Mouse (Mus musculus): Measurements from ENCODE around the gene Grin2b.

The Grin2b gene

DNA sequence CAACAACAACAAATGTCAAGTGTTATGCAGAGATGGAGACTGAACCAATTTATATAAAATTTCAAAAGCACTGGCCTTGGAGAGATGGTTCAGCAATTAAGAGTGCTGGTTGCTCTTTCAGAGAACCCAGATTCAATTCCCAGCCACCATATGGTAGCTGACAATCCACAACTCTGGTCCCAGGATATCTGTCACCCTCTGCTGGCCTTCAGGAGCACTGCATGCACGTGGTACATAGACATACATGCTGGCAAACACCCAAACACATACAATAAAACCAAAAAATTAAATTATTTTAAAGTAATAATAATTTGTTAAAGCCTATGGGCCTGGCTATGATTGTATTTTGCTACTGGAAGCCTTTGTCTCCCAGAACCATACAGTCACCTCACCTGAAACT is 77.0 kb downstream of the Grin2b start:
- no peak for DNase-seq

DNA sequence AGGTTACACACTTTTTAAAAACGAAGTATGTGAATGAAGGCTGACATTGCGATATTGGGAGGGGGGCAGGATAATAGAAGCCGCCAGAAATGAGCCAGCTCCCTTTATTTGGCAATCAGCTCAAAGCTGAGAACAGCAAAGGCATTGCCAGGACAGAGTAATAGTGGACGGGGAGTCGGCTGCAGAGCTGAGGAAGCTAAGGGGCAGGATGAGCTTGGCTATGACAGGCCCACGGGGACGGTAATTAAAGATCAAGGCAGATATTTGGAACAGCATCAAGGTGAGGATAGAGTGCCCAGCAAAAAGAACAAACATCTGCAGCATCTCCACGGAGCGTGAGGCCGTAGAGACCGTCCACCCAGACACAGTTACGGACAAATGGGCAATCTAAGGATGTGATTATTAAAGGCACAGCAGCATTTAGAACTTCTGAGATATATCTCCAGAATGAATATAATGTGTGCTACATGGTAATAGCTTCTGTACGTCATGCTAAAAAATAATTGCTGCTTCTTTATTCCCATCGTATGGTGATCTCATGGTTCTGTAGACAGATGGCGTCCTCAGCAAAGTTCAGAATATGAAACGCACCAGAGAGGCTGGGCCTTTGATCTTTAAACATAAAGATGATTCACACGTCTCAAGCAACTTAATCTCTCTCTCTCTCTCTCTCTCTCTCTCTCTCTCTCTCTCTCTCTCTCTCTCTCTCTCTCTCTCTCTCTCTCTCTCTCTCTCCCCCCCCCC is 93.1 kb downstream of the Grin2b start:
- no peak for DNase-seq

DNA sequence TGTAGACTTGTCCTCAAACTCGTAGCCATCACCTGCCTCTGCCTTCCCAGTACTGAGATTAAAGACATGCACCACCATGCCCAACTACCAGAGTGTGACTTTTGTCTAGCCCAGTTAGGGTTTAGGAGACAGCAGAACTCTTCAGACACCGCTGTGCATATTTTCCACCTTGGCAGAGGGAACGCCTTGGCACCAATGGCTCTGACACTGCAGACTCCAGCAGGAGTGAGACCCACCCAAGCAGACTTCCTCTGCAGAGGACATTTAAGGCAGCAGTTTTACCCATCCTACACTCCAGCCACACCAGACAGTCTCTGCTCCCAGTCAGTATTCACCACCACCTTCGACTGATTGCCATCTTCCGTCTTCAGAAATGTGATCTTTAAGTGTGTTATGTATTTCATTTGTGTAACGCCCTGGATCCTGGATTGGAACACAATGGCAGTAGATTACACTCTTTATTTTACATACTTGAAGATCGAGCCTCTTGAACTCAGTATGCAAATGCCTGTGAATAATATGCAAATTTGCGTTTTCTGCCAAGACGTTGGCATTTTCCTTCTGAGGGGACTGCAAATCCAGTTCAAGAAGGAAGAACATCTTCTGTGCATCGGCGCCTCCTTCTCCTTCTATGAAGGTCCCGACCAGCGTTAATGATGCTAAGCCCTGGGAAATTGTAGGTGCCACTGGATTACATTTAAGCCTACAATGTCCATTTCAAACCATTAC is 100.8 kb downstream of the Grin2b start:
- DNase-seq = no peak

DNA sequence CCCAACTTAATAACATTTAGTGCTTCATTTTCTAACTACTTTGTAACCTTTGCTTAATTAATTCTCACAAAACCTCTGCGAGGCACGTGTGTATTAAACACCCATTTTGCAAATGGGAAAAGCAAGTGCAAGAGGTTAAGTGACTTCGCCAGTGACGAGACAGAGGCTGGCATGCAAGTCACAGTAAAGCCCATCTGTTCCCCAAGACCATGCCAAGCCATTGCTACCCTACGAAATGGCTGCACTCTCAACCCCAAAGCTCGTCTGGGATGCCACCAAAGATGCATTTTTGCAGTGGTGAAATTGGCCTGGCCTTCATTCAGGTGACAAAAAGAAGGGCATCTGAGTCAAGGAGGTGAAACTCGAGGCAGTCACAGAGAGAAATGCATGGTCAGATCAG is 103.2 kb downstream of the Grin2b start:
- DNase-seq = no peak

DNA sequence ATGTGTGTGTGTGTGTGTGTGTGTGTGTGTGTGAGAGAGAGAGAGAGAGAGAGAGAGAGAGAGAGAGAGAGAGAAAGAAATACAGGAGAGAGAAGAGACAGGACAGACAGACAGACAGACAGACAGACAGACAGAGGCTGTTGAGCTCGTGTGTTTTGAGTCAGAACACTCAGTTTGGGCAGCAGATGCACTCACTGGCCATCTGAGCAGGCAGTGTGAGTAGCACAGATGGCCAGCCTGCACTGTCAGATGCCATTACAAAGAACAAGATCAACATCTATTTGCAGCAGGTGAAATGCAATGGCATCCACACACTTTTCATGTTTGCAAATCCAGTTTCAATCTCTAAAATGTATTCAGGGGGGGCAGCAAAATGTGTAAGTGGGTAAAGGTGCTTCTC is 120.0 kb downstream of the Grin2b start:
- DNase-seq = no peak

DNA sequence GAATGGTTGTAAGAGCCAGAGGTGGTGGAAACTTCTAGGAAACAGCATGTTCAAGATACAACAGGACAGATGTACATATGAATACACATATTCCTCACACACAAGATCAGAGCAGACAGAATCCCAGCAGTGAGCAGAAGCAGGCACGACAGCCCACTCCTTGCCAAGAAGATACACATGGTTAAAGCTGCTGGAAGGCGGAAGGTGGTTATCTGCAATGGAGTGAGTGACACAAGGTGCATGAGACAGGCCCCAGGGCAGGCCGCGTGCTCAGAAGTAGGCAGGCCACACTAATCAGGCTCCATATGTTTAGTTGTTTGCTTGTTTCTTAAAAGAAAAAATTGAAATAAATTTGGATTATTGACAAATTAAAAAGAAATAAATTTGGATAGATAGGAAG is 123.0 kb downstream of the Grin2b start:
- no peak for DNase-seq

DNA sequence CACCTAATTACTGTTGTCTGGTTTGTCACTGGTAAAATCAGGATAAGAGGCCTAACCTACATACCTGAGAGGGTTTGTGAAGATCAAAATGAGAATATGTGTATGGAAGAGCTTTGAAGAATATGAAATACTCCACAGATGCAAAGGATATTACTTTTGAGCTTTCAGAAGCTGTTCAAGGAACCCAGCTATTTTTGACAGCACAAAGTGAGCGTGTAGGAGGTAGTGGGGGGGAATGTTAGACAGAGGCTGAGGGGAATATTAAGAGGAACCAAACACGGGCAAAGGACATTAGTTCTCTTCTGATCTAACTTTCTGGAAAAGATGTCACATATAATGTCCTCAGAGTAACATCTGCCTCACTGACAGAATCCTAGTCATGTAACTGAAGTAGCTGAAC is 125.2 kb downstream of the Grin2b start:
- no peak for DNase-seq

DNA sequence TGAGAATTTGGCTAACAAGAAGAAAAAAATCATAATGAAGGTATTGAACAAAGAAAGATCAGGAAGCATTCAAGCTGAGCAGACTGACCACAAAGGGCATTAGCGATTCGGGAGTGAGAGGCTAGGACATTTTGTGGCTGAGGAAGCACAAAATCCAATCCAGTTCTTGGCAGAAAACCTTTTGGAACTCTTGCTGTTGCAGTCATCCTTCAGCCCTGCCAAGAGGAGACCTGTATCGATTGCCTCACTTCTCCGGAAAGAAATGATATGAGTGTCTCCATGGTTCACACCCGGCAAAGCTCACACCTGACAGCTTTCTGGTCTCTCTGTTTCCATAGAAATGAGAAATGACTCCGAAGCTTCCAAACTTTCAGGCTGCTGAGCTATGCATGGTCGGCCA is 127.2 kb downstream of the Grin2b start:
- DNase-seq = no peak

DNA sequence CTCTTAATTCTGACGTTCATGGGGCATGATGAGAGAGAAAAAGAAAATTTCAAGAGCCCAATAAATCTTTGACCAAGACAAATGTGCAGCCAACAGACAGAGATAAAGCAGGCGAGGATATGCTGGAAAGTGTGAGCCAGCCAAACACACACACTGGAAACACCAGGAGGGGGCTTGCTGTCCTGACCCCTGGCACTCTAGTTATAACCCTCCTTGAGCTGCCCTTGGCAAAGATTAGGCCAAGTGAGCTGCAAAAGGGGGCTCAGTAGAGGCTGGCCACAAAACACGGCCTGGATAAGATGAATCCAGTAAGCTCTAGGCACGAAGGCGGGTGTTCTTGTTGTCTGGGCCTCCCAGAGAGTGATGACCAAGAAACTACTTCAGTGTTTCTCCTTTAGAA is 128.8 kb downstream of the Grin2b start:
- DNase-seq = no peak

DNA sequence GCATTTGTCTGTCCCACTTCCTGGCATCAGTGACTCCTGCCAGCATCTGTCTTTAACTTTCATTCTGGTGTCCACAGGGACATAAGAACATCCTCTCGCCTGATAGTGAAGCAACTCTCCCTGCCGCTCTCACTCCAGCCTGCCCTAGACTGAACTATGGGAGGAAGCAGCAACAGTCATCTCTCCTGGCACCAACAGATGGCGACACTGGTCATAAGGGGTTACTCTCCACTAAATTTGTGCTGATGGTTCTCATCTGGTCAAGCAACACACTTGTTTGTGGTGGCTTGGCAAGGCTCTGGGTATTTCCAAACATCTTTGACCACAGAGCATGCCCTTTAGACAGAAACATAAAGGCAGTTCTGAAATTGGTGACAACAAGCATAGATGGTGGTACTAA is 130.9 kb downstream of the Grin2b start:
- DNase-seq = no peak

DNA sequence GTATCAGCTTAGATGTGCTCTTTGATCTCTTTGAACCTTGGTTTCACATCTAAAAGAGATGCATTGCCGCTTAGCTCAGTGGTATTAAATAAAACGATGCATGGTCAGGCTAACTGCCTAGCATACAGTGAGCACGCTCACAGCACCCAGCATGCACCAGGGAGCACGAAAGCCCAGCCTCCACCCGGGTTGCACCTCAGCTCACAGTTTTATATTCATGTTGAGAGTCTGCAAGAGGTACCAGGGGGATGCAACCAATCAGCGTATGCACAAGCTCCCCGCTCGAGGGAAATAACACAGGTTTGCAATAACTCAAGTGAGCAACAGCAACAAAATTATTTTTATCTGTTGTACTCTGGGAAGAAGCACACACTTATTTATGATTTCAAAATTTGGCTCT is 131.5 kb downstream of the Grin2b start:
- no peak for DNase-seq

DNA sequence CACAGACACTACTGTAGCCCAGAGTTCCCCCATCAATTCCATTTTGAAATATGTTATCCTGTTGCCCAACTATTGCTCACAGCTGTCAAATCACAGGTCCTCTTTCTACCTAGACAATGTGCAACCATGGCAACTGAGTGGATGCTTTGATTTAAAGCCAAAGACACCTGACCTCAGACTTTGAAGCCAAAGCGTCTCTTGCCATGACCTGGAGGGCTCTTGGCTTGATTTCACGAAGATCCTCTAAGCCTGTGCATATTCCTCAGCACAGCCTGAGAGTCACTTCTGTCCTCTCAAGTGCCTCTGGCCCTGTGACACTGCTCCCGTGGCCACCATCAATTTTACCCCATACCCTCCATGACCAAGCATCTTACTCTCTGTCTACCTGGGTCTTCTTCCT is 132.4 kb downstream of the Grin2b start:
- no peak for DNase-seq

DNA sequence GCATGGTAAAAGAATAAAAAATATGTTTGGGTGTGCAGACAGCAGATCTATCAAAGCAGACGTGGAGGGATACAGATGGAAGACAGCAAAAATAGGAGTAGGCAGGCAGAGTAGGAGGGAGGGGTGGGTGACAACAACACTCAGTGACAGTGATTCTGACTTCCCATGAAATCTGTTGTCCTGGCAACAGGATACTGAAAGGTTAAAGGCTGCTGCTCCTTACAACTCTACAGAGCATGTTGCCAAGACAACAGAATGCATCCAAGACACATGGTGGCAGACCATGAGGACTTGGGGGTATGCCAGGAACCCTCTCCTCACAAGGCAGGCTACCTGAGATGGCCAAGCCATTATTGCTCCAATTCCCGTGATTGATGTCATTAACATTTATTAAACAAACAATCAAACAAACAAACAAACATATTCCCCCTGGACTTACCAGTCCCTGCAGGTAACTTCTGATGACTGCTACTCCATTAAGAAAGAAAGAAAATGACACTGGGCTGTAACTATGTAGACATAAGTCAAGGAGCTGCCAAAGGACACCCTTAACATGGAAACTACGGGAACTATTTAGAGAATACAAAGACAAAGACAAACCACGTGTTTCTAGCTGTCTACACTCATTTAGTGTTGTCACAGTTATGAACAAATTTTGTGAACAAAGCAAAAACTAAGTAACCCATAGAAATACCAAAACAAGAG is 143.9 kb downstream of the Grin2b start:
- DNase-seq = no peak

DNA sequence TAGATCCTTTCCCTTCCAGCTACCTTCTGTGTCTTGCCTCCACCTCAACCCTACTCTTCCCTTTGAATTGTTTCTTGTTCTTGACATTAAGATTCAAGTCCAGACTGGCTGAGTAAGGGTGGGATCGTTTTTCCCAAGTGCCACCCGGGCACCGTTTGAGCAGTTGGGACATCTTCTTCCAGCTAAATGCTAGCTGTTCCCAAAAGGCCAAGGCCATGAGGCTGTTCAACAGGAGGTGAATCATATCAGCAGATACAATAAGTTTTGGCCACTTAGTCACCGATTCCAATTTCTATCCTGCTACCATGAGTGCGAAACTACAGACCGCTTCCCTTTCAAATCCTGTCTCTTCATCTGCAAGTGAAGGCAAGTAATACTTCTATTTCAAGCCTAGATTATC is 146.4 kb downstream of the Grin2b start:
- no peak for DNase-seq

DNA sequence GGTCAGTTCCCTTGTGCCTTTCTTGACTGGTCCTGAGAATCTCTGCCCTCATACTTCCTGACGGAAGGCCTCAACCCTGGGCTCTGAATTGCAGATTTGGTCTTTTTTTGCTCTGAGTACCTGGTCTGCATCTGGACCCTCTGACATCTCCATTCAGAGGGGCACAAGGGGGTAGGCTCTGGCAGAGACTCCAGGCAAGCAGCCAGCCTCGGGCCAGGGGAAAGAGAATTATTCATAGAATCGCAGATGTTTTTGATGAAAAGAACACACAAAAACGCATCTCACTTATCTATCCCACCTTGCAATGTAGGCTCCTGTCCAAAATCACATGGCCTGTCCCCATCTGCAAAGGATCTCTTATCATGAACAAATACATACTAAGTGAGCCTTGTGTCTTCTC is 147.5 kb downstream of the Grin2b start:
- no peak for DNase-seq

DNA sequence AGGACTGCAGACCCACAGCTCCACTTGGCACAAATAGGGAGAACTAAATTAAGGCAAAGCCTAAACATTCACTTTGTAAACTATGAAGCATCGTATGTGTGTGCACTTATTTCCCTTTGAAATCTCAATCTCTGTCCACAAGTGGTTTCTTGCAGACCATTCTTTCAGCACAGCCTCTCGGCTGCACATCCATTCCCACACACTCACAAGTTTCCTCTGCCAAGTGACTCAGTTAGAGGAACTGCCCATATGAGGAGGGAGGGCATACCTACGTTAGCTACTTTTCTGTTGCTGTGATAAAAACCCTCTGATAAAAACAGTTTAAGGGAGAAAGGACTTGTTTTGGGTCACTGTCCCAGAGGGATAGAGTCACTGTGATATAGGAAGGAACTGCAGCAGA is 152.9 kb downstream of the Grin2b start:
- DNase-seq = no peak

DNA sequence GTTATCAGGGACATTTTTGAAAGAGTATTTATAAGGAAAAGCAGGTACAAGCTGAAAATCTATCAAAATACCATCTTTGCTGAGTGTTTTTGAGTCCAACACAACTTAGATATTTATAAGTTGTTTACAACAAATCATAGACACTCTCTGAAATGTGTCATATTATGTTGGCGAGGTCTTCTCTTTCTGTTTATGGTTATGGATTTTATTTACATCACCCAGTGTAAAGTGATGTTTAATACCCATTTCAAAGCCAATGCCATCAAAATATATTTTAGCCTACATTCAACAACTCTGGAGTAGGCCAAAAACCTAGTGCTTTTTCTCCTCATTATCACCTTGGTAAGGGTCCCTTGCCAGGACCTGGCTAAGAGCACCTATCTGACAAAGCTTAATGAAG is 154.3 kb downstream of the Grin2b start:
- DNase-seq = no peak

DNA sequence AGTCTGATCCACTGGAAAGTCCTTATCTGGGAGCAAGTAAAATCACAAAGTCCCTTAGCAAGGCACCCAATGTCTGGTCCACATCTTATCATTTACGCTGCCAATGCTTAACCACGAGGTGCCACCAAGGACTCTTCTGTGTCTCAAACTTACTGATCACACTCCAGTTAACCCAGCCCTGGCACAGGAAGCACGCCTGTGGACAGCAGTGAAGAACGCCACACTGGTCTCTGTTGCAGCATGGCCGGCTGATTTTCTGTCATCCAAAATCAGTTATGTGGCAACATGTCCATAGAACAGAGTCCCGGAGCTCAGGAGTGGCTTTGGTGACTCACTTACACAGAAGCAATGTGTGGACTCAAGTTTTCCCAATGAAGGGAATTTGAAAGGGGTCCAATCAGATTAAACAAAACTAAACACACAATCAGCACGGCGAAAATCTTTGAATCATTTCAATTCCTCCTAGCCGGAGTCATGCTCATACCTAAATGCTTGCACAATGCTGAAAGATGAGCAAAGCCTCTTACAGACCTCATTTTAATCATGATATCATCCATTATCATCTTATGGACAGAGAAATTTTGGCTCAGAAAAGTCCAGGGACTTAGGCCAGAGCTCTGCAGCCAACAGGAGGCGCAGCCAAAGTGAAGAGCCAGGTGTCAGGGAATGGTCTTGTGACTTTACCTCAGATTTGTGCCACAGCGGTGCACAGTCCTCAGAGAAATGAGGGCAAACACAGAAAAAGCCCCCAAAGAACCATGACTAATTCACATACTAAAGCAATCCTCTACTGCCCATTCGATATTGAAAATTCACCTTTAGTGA is 159.5 kb downstream of the Grin2b start:
- no peak for DNase-seq

DNA sequence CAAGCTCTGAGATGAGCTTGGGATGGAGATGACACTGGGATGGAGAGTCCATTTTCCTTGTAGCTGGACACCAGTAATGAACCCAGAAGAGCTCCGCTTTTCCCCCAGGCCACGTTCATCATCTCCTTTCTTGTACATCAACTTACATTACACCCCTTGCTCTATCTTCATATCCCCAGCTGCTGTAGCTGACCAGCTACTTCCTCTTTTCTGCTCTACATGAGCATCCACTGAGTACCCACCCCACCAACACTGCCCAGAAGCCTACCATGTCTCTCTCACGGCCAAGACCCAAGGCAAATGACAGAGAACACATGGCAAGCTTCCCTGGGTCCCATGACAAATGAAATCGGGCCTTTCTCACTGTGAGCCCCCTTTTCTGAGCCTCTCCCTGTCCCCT is 161.8 kb downstream of the Grin2b start:
- DNase-seq = no peak

DNA sequence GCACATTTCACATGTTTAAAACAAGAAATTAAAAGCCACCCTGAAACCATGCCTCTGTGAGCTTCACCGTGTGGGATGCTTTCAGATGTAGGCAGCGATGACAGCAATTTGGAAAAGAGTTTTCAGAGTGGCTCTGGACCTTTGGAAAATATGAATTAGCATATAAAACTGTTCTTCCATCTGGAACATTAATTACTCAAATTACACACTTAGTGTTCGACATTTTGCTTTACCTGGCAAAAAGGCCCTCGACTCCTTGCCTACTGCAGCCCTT is 162.3 kb downstream of the Grin2b start:
- DNase-seq = no peak

DNA sequence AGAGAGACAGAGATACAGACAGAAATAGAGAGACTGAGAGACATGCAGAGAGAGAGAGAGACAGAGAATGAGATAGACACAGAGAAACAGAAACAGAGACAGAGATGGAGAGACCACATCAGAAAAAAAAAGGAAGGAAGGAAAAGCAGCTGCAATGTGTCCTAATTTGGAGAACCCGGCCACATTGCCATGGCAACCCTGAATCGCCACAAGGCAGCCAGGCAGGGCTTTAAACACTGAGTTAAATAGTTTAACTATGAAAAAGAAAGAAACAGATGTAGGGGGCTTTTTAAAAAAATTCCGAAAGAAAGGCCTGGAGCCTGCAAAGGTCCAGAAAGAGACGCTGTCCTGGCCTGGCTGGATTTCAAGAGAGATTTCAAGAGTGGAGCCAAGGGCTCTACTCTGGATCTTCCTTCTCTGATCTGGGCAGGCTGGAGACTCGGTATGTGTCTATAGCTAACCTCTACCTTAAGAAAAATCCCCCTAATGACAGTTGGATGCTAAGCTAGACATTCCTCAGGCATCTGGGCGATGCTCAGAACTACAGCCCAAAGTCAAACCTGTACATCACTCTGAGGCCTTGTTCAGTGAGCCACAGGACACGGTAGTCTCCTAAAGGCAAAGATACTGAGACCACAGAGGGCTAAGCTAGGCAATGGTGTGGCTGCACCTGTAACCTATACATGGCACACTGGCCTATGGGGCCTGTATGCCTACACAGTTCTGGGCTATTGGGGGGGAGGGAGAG is 162.8 kb downstream of the Grin2b start:
- DNase-seq = peak; percentile 8

DNA sequence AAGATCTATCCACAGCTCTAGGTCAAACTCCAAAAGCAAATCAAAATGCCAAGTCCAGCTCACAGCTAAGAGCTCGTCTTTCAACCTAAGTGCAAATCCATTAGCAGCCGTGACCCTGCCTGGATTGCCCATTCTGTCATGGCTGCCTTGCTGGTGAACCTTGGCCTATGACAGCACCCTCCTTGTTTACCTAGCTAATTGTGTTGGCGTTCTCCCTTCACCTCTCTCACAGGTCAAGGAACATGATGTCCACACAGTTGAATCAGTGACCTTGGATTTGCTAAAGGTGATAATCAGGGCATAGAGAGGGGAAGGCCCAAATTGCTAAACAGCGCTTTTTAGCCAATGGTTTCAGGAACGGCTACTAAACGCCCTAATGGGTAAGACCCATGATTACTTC is 165.2 kb downstream of the Grin2b start:
- no peak for DNase-seq

DNA sequence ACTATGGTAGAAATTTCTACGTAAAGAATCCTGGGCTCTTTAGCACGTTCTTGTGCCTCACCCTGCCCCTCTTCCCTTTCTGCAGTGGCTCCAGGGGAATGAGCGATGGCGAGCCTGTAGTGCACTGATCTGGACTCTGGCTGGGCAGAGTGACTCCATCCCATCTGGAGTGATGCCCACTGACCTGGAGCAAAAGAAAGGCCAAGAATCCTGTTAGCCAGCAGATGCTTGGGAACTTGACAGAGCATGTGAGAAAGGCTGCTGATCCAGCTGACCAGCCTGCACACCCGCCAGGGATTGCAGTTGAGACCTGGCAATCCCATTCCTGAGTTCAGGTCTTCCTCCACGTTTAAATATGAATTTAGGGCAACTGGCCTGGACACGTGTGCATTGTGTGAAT is 178.6 kb downstream of the Grin2b start:
- no peak for DNase-seq

Measured in cerebellum, adult 11-12 months (tissue).